Mouse (Mus musculus) lung, adult 2 months (tissue): ENCODE results near the gene Naaladl2. TPM values are rescaled to one million over a fixed set of nuclear protein-coding genes. Genes with fewer than 3 reads are reported as not detected.

ENCODE experiments used
- DNase-seq: peaks from one replicate; pipeline ENCODE4 v3.0.0; 2022
- H3K4me1 ChIP-seq: fragments of 200-500 bp; 2 replicates; pipeline ENCODE4 v1.6.1; 2011; ENCODE audit warnings: low read length; ENCODE audit not compliant: control insufficient read depth, insufficient read depth
- H3K4me3 ChIP-seq: fragments of 200-500 bp; replicated peaks from 2 replicates; pipeline ENCODE3; 2011; ENCODE audit warnings: low read depth, mild to moderate bottlenecking, control low read depth, low read length; ENCODE audit errors: extremely low read depth
- CTCF ChIP-seq: fragments of 200-500 bp; IDR thresholded peaks from 2 replicates; pipeline ENCODE4 v1.5.1; 2011; ENCODE audit warnings: mild to moderate bottlenecking, low read length, control low read depth; ENCODE audit not compliant: insufficient read depth
- POLR2A ChIP-seq: fragments of 200-500 bp; IDR thresholded peaks from 2 replicates; pipeline ENCODE4 v1.6.1; 2011; ENCODE audit warnings: low read depth, mild to moderate bottlenecking, control low read depth, low read length, borderline replicate concordance; ENCODE audit errors: extremely low read depth
- WGBS: fragments of 180-500 bp; shearing (Covaris S2); methylation state at CpG from one replicate; pipeline ENCODE4 v1.1.7; 2018; 5-methylcytosine and 5-hydroxymethylcytosine counted together
- polyA plus RNA-seq: library from polyadenylated mRNA; depleted of rRNA; stranded (reverse); fragments of >200 nt; gene quantifications from 2 replicates; pipeline ENCODE4 v1.2.3, GENCODE M21; 2012

Naaladl2 gene
- polyA plus RNA-seq, 1 experiment: 0.64 TPM

- 76% methylated on average over 1 of the region's 1 CpGs for WGBS
- TF ChIP-seq CTCF: no peak
- TF ChIP-seq POLR2A: no peak
- DNase-seq: no peak
- H3K4me1 ChIP-seq: no peaks in the 10 kb centered on the region
- no peak overlapping the region for H3K4me3 ChIP-seq
Measured at GRCm38 (mm10) chr3:24142808-24143207, 1001.3 kb downstream of the Naaladl2 start.

GRCm38 (mm10) chr3:24138002-24138401 is 1006.1 kb downstream of the Naaladl2 start:
- 69% methylated on average over 1 of the region's 1 CpGs for WGBS
- no peak for DNase-seq
- no peak for TF ChIP-seq POLR2A
- no peak for TF ChIP-seq CTCF
- no peaks in the 10 kb centered on the region for H3K4me1 ChIP-seq
- H3K4me3 ChIP-seq: no peak overlapping the region

- WGBS: 59% methylated on average over 1 of the region's 1 CpGs
- TF ChIP-seq CTCF (no peak), POLR2A (no peak)
Measured at GRCm38 (mm10) chr3:24126200-24126599, 1017.9 kb downstream of the Naaladl2 start.

GRCm38 (mm10) chr3:24124034-24124433 is 1020.0 kb downstream of the Naaladl2 start:
- 71% methylated on average over 2 of the region's 2 CpGs for WGBS
- TF ChIP-seq CTCF (no peak), POLR2A (no peak)
- no peak for DNase-seq
- Histone ChIP-seq H3K4me1 (no peaks in the 10 kb centered on the region), H3K4me3 (no peak overlapping the region)

More at GRCm38 (mm10) chr3:24126200-24126599, 1017.9 kb downstream of the Naaladl2 start:
- no peak overlapping the region for H3K4me3 ChIP-seq
- no peak for DNase-seq
- no peaks in the 10 kb centered on the region for H3K4me1 ChIP-seq

GRCm38 (mm10) chr3:24118136-24118535 is 1025.9 kb downstream of the Naaladl2 start:
- Histone ChIP-seq H3K4me3 (no peak overlapping the region), H3K4me1 (no peaks in the 10 kb centered on the region)
- 84% methylated on average over 6 of the region's 6 CpGs for WGBS
- TF ChIP-seq POLR2A: no peak
- no peak for TF ChIP-seq CTCF
- no peak for DNase-seq

GRCm38 (mm10) chr3:24114849-24115248 is 1029.2 kb downstream of the Naaladl2 start:
- DNase-seq: no peak
- no peak overlapping the region for H3K4me3 ChIP-seq
- TF ChIP-seq CTCF (no peak), POLR2A (no peak)
- WGBS: 71% methylated on average over 3 of the region's 3 CpGs
- no peaks in the 10 kb centered on the region for H3K4me1 ChIP-seq

GRCm38 (mm10) chr3:24113360-24113759 is 1030.7 kb downstream of the Naaladl2 start:
- DNase-seq: no peak
- Histone ChIP-seq H3K4me1 (no peaks in the 10 kb centered on the region), H3K4me3 (no peak overlapping the region)
- TF ChIP-seq POLR2A (no peak), CTCF (no peak)
- 64% methylated on average over 2 of the region's 2 CpGs for WGBS

GRCm38 (mm10) chr3:24106391-24106790 is 1037.7 kb downstream of the Naaladl2 start:
- TF ChIP-seq POLR2A (no peak), CTCF (no peak)
- no peaks in the 10 kb centered on the region for H3K4me1 ChIP-seq
- no peak for DNase-seq
- no peak overlapping the region for H3K4me3 ChIP-seq
- WGBS: 94% methylated on average over 1 of the region's 1 CpGs

GRCm38 (mm10) chr3:24079761-24080160 is 1064.3 kb downstream of the Naaladl2 start:
- Histone ChIP-seq H3K4me1 (no peaks in the 10 kb centered on the region), H3K4me3 (no peak overlapping the region)
- TF ChIP-seq CTCF (no peak), POLR2A (no peak)
- 59% methylated on average over 4 of the region's 4 CpGs for WGBS
- no peak for DNase-seq

GRCm38 (mm10) chr3:24071169-24071797 is 1072.8 kb downstream of the Naaladl2 start:
- TF ChIP-seq CTCF: no peak
- no peak for TF ChIP-seq POLR2A
- Histone ChIP-seq H3K4me1 (no peaks in the 10 kb centered on the region), H3K4me3 (no peak overlapping the region)
- WGBS: 46% methylated on average over 3 of the region's 3 CpGs
- DNase-seq: peak; percentile 6
